Mouse (Mus musculus) cortical plate, adult 2 months (tissue): Measurements from ENCODE around the gene Unk.

Source experiments
- CTCF ChIP-seq: fragments of 200-500 bp; IDR thresholded peaks from 2 replicates; pipeline ENCODE4 v1.5.1; 2011; ENCODE audit warnings: mild to moderate bottlenecking, control low read depth, low read length; ENCODE audit not compliant: insufficient read depth; ENCODE audit errors: extremely low read depth
- POLR2A ChIP-seq: fragments of 200-500 bp; IDR thresholded peaks from 2 replicates; pipeline ENCODE4 v1.6.1; 2011; ENCODE audit warnings: mild to moderate bottlenecking, low read length, control low read depth; ENCODE audit not compliant: insufficient read depth; ENCODE audit errors: extremely low read depth

DNA sequence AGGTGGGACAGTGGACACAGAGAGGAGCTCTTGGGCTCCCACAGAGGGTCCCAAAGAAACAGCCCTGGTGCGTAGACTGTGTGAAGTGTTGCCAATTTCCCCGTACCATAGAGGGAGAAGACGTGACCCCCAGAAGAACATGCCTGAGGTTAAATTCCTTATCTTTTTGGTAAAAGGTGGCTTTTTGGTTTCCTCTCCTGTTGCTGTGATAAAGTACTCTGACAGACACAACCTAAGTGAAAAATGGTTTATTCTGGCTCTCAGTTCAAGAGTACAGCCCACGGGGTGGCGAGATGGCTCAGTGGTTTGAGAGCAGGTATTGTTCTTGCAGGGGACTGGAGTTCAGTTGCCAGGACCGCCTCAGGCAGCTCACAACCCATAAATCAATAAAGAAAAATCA, 69.3 kb downstream of the Unk start:
- no peak for TF ChIP-seq CTCF
- no peak for TF ChIP-seq POLR2A
